Mouse (Mus musculus) embryonic facial prominence, embryonic 11.5 days (tissue): Measurements from ENCODE around the gene Cers6. TPM values are rescaled to one million over a fixed set of nuclear protein-coding genes. Genes with fewer than 3 reads are reported as not detected.

Experiments used
- ATAC-seq: fragments of 200-750 bp; cut with Nextera tagmentation; replicated peaks from 2 replicates; pipeline ENCODE4 v1.8.0; 2017; ENCODE audit warnings: low read depth; ENCODE audit not compliant: insufficient number of reproducible peaks, low FRiP score, low TSS enrichment
- DNase-seq: peaks from one replicate; pipeline ENCODE4 v3.0.0-alpha.2; 2015; ENCODE audit warnings: low spot score
- H3K27ac ChIP-seq: fragments of 300-500 bp; sonication (generic); replicated peaks from 2 replicates; pipeline ENCODE4 v1.5.1; 2014; ENCODE audit warnings: mild to moderate bottlenecking, low read depth, low read length, control low read depth
- H3K27me3 ChIP-seq: fragments of 300-500 bp; sonication (generic); 2 replicates; pipeline ENCODE4 v1.6.1; 2014; ENCODE audit warnings: mild to moderate bottlenecking, low read length, moderate library complexity, mixed read lengths; ENCODE audit not compliant: control insufficient read depth, insufficient read depth
- H3K36me3 ChIP-seq: fragments of 300-500 bp; sonication (generic); replicated peaks from 2 replicates; pipeline ENCODE4 v1.6.1; 2014; ENCODE audit warnings: low read depth, mild to moderate bottlenecking, low read length, moderate library complexity, mixed read lengths; ENCODE audit not compliant: control insufficient read depth, insufficient read depth
- H3K4me1 ChIP-seq: fragments of 300-500 bp; sonication (generic); 2 replicates; pipeline ENCODE4 v1.6.1; 2014; ENCODE audit warnings: low read length, mixed read lengths; ENCODE audit not compliant: control insufficient read depth, insufficient read depth
- H3K4me2 ChIP-seq: fragments of 300-500 bp; sonication (generic); 2 replicates; pipeline ENCODE4 v1.6.1; 2014; ENCODE audit warnings: low read depth, mild to moderate bottlenecking, control low read depth, low read length, moderate library complexity
- H3K4me3 ChIP-seq: fragments of 300-500 bp; sonication (generic); 2 replicates; pipeline ENCODE4 v1.5.1; 2014; ENCODE audit warnings: low read depth, low read length, control low read depth
- H3K9ac ChIP-seq: fragments of 300-500 bp; sonication (generic); replicated peaks from 2 replicates; pipeline ENCODE4 v1.6.1; 2014; ENCODE audit warnings: mild to moderate bottlenecking, control low read depth, low read length
- H3K9me3 ChIP-seq: fragments of 300-500 bp; sonication (generic); replicated peaks from 2 replicates; pipeline ENCODE4 v1.6.1; 2016; ENCODE audit warnings: mild to moderate bottlenecking, low read length, inconsistent platforms, mixed read lengths; ENCODE audit not compliant: control insufficient read depth
- WGBS: fragments of 180-500 bp; shearing (Covaris S2); extraction: QIAGEN DNeasy Blood & Tissue Kit; methylation state at CpG from one replicate; pipeline ENCODE4 v1.1.7; 2014; 5-methylcytosine and 5-hydroxymethylcytosine counted together
- polyA plus RNA-seq: library from polyadenylated mRNA; unstranded; fragments of >200 nt; fragmentation: Nextera tagmentation; extraction: Ambion mirVana; gene quantifications from 2 replicates; pipeline ENCODE4 v1.2.1, GENCODE M21; 2014

The Cers6 gene
- polyA plus RNA-seq, 1 experiment from 2014 or later: 33.6 TPM

- H3K4me3 ChIP-seq: no peak overlapping the region
- H3K27ac ChIP-seq: no peak overlapping the region
- 50% methylated on average over 5 of the region's 5 CpGs for WGBS
- H3K27me3 ChIP-seq: no peaks in the 10 kb centered on the region
- no peaks in the 10 kb centered on the region for H3K4me1 ChIP-seq
- ATAC-seq: no peak
- no peak overlapping the region for H3K4me2 ChIP-seq
- H3K9ac ChIP-seq: no peak overlapping the region
- H3K9me3 ChIP-seq: no peaks in the 10 kb centered on the region
- H3K36me3 ChIP-seq: no peaks in the 10 kb centered on the region
- no peak for DNase-seq
These were observed 289.6 kb downstream of the Cers6 start for GRCm38 (mm10) chr2:69150841-69151240.

- peak; percentile 84; the same call in 1 of the 2 replicates for ATAC-seq
- peak; percentile 35 for DNase-seq
- no peak overlapping the region for H3K4me2 ChIP-seq
- H3K4me3 ChIP-seq: no peak overlapping the region
- H3K9me3 ChIP-seq: no peaks in the 10 kb centered on the region
- no peaks in the 10 kb centered on the region for H3K36me3 ChIP-seq
- WGBS: 47% methylated on average over 3 of the region's 3 CpGs
- H3K27ac ChIP-seq: 0 out of 2 replicates have a peak overlapping the region, but pooled peaks have one; percentile 21
- H3K27me3 ChIP-seq: no peaks in the 10 kb centered on the region
- no peak overlapping the region for H3K9ac ChIP-seq
- H3K4me1 ChIP-seq: no peaks in the 10 kb centered on the region
These were observed 294.6 kb downstream of the Cers6 start for GRCm38 (mm10) chr2:69155861-69156260.

- Histone ChIP-seq H3K4me3 (no peak overlapping the region), H3K27ac (no peak overlapping the region), H3K9ac (no peak overlapping the region), H3K27me3 (no peaks in the 10 kb centered on the region), H3K9me3 (no peaks in the 10 kb centered on the region), H3K4me1 (no peaks in the 10 kb centered on the region), H3K4me2 (no peak overlapping the region), H3K36me3 (no peaks in the 10 kb centered on the region)
- no peak for ATAC-seq
- DNase-seq: no peak
- 72% methylated on average over 7 of the region's 7 CpGs for WGBS
These were observed 295.0 kb downstream of the Cers6 start for GRCm38 (mm10) chr2:69156283-69156682.

- Histone ChIP-seq H3K4me1 (no peaks in the 10 kb centered on the region), H3K27me3 (no peaks in the 10 kb centered on the region), H3K9me3 (no peaks in the 10 kb centered on the region), H3K27ac (no peak overlapping the region), H3K36me3 (no peaks in the 10 kb centered on the region), H3K4me3 (no peak overlapping the region), H3K4me2 (no peak overlapping the region), H3K9ac (no peak overlapping the region)
- ATAC-seq: no peak
- no peak for DNase-seq
These were observed 297.7 kb downstream of the Cers6 start for GRCm38 (mm10) chr2:69158907-69159306.

Other genes starting within 250 kb of the Cers6 start
- gene 4932414N04Rik, start 205.0 kb upstream of the Cers6 start, polyA plus RNA-seq: not detected in 2 replicates